Mouse (Mus musculus) bone marrow macrophage, adult 2 months (primary cell): ENCODE results near the gene Gls2.

Experiments
- CTCF ChIP-seq: IDR thresholded peaks from 2 replicates; pipeline ENCODE4 v1.5.1; 2012; ENCODE audit warnings: low read depth, mild to moderate bottlenecking, low read length, moderate library complexity
- POLR2A ChIP-seq: IDR thresholded peaks from 2 replicates; pipeline ENCODE4 v1.6.1; 2012; ENCODE audit warnings: mild to moderate bottlenecking, low read depth, low read length, borderline replicate concordance

- TF ChIP-seq CTCF: peak; percentile 71
- no peak for TF ChIP-seq POLR2A
Measured at GRCm38 (mm10) chr10:128185959-128186358, 8.3 kb upstream of the Gls2 start.
